Mouse (Mus musculus): ENCODE measurements around the gene Spats1.

GRCm38 (mm10) chr17:45523263-45523662, 48.0 kb upstream of the Spats1 start, which contains the start of gene Tcte1:
- TF ChIP-seq NELFE (IDR thresholded peaks at IDR 0.05; ENCODE audit: low read depth, low read length) = no peak
- no peak for TF ChIP-seq KAT2A (IDR thresholded peaks at IDR 0.05; ENCODE audit: insufficient replicate concordance, low read length)
- no peak for TF ChIP-seq NRF1 (IDR thresholded peaks at IDR 0.05; ENCODE audit: low read depth, low read length)
- no peak for TF ChIP-seq EP300 (IDR thresholded peaks at IDR 0.05; ENCODE audit: low read length)
- TF ChIP-seq BHLHE40 (IDR thresholded peaks at IDR 0.05; ENCODE audit: low read depth, low read length) = no peak
- TF ChIP-seq UBTF (IDR thresholded peaks at IDR 0.05; ENCODE audit: low read depth, low read length) = no peak
- TF ChIP-seq ZNF384 (IDR thresholded peaks at IDR 0.05; ENCODE audit: low read depth, low read length) = no peak
- no peak for TF ChIP-seq MEF2A (IDR thresholded peaks at IDR 0.05; ENCODE audit: borderline replicate concordance, low read depth, low read length)
- TF ChIP-seq GABPA (IDR thresholded peaks at IDR 0.05; ENCODE audit: insufficient replicate concordance, low read depth, low read length) = no peak
- no peak for TF ChIP-seq MAX (IDR thresholded peaks at IDR 0.05; ENCODE audit: low read length)

All from CH12.LX (cell line).